Mouse (Mus musculus) liver, adult 2 months (tissue): Measurements from ENCODE around the gene Mthfs. TPM values are rescaled to one million over a fixed set of nuclear protein-coding genes. Genes with fewer than 3 reads are reported as not detected.
"Not testable (repeated sequence)": the region's sequence is repeated elsewhere in the genome, so short reads cannot be mapped to it uniquely, and the experiment has no call there.

Source experiments
- DNase-seq: peaks from one replicate; pipeline ENCODE4 v3.0.0-alpha.2; 2011; ENCODE audit warnings: low read depth, low spot score; ENCODE audit errors: extremely low read depth
- H3K27ac ChIP-seq: fragments of 200-500 bp; replicated peaks from 2 replicates; pipeline ENCODE4 v1.5.1; 2012; ENCODE audit warnings: low read depth, mild to moderate bottlenecking, control low read depth, inconsistent platforms, low read length; ENCODE audit not compliant: insufficient read depth
- H3K27me3 ChIP-seq: fragments of 200-500 bp; 2 replicates; pipeline ENCODE4 v1.6.1; 2012; ENCODE audit warnings: mild to moderate bottlenecking, moderate library complexity, low read length, inconsistent platforms; ENCODE audit not compliant: control insufficient read depth, insufficient read depth
- H3K36me3 ChIP-seq: fragments of 200-500 bp; 2 replicates; pipeline ENCODE4 v1.6.1; 2012; ENCODE audit warnings: low read length, inconsistent platforms; ENCODE audit not compliant: control insufficient read depth, insufficient read depth
- H3K4me1 ChIP-seq: fragments of 200-500 bp; 2 replicates; pipeline ENCODE4 v1.6.1; 2011; ENCODE audit warnings: low read length; ENCODE audit not compliant: control insufficient read depth, insufficient read depth
- H3K4me3 ChIP-seq: fragments of 200-500 bp; 2 replicates; pipeline ENCODE4 v1.5.1; 2011; ENCODE audit warnings: low read depth, mild to moderate bottlenecking, control low read depth, low read length, moderate library complexity; ENCODE audit not compliant: insufficient read depth
- H3K79me2 ChIP-seq: fragments of 200-500 bp; 2 replicates; pipeline ENCODE4 v1.6.1; 2012; ENCODE audit warnings: inconsistent platforms, mild to moderate bottlenecking, low read length, moderate library complexity; ENCODE audit not compliant: control insufficient read depth, insufficient read depth
- H3K9ac ChIP-seq: fragments of 200-500 bp; 2 replicates; pipeline ENCODE4 v1.6.1; 2012; ENCODE audit warnings: low read depth, mild to moderate bottlenecking, control low read depth, inconsistent platforms, low read length
- WGBS: fragments of 180-500 bp; shearing (Covaris S2); methylation state at CpG from one replicate; pipeline ENCODE4 v1.1.7; 2018; 5-methylcytosine and 5-hydroxymethylcytosine counted together
- polyA plus RNA-seq: library from polyadenylated mRNA; depleted of rRNA; stranded (reverse); fragments of >200 nt; gene quantifications from 2 replicates; pipeline ENCODE4 v1.2.3, GENCODE M21; 2012
- total RNA-seq: library from RNA; depleted of rRNA; stranded (reverse); fragments of >200 nt; gene quantifications from 2 replicates; pipeline ENCODE4 v1.2.3, GENCODE M21; 2014

Mthfs gene
- total and polyA plus RNA-seq, 2 experiments, result 33.4 to 73.8 TPM

DNA sequence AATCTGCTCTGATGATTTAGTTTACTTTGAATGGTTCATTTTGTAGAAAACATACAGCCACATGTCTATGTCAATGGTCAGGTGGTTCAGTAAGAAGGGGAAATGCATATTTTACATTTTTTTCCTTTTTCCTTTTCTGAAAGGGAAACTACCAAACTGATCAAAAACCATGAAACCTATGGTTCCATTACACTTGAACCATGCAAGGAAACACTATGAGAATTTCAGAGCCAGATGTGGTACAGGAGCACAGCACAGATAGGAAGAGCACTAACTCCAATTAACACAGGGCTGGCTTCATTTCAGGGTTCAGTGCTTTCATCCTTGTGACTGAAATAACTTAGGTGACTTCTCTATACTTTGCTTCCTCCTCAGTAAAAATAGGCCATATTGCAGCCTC is 8.2 kb upstream of the Mthfs start:
- H3K79me2 ChIP-seq, H3K36me3 ChIP-seq, H3K4me1 ChIP-seq, DNase-seq, H3K27ac ChIP-seq, H3K27me3 ChIP-seq, H3K9ac ChIP-seq, H3K4me3 ChIP-seq: not testable (repeated sequence)

DNA sequence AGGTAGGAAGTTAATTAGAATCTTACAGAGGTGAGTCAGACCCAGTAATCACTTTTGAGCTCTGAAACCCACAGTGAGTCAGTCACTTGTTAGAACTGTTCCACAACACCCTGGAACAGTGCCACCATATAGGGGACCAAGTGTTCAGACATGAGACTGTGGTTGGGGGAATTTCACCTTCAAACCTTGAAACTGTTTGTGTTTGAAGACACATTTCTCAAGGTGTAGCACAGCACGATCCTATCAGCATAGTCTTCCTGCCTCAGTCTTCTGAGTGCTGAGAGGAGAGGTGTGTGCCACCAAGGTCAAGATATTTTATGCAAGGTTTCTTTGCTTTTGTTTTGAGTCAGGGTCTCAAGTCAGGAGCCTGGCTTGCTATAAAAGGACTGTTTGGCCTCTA is 1.5 kb upstream of the Mthfs start:
- H3K27ac ChIP-seq, H3K4me1 ChIP-seq, DNase-seq, H3K4me3 ChIP-seq, H3K79me2 ChIP-seq, H3K9ac ChIP-seq, H3K27me3 ChIP-seq, H3K36me3 ChIP-seq: not testable (repeated sequence)
- WGBS, result 76% methylated on average over 1 of the region's 1 CpGs

DNA sequence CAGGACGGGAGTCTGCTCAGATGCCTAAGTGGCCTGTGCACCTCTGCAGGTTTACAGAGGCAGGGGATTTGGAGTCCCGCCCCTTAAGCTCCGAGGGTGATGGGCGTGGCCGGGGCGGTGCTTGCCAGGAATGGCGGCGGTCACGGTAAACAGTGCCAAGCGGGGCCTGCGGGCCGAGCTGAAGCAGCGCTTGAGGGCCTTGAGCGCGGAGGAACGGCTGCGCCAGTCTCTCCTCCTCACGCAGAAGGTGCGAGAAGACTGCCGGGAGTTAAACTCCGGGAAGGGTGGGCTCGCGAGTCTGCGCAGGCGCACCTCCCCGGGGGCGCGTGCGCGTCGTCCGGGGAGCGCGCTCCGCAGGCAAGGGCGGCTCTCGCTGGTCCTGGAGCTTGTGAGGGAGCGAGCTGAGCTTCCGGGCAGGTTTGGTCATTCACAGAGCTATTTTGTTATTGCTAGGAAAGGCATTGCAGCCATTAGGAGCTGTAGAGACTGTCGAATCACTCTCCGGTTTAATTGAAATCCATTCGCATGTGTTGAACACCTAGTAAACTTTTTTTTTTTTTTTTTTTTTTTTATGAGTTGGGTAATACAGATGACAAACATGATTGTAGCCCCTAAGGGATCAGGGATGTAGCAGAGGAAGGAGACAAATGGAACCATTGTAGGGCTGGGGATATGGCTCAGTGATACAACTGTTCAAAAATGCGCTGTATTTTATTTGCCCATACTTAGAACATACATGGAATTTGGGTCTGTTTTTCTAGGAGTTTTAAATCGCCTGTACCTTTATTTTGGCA is 786 bp downstream of the Mthfs start:
- not testable (repeated sequence) for H3K79me2 ChIP-seq, H3K4me1 ChIP-seq, H3K36me3 ChIP-seq, H3K27me3 ChIP-seq
- H3K27ac ChIP-seq, result peak overlapping the region; percentile 90
- H3K9ac ChIP-seq, result peak overlapping the region; percentile 85
- WGBS, result 1% methylated on average over 27 of the region's 44 CpGs
- DNase-seq, result peak; percentile 30
- H3K4me3 ChIP-seq, result peak overlapping the region; percentile 71

DNA sequence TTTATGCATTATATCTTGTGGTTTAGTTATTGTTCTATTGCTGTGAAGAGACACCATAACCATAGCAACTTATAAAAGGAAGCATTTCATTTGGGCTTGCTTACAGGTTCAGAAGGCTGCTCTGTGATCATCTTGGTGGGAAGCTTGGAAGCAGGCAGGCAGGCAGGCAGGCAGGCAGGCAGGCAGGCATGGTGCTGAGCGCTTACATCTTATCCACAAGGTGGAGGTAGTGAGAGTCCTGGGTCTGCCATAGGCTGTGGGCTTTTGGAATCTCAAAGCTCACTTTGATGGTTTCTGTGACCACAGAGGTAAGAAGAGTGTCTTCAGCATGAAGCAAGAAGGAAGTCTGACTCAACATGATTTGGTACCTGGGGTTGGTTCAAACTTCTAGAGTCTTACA is 2.0 kb downstream of the Mthfs start:
- H3K36me3 ChIP-seq, H3K4me1 ChIP-seq, H3K9ac ChIP-seq, H3K27ac ChIP-seq, DNase-seq, H3K27me3 ChIP-seq, H3K4me3 ChIP-seq, H3K79me2 ChIP-seq: not testable (repeated sequence)
- 82% methylated on average over 1 of the region's 1 CpGs for WGBS

DNA sequence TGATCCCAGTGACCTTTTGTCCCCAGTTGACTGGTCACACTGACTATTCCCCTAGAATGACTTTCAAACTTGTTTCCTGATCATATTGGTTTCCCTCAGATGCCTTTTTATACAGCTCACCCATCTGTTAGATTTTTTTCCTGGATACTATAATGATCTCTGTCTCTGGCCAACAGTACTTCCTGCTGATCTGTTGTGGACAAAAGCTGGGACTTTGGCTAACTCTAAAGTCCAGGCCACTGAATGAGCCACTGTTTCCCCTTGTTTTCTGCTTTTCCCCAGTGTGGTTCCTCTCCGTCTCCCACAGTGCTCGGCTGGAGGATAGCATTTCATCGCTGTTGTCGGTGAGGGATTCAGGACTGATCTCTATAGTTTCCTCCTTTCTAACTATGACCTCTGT is 7.7 kb downstream of the Mthfs start:
- not testable (repeated sequence) for H3K36me3 ChIP-seq, H3K4me3 ChIP-seq
- 18% methylated on average over 4 of the region's 4 CpGs for WGBS

DNA sequence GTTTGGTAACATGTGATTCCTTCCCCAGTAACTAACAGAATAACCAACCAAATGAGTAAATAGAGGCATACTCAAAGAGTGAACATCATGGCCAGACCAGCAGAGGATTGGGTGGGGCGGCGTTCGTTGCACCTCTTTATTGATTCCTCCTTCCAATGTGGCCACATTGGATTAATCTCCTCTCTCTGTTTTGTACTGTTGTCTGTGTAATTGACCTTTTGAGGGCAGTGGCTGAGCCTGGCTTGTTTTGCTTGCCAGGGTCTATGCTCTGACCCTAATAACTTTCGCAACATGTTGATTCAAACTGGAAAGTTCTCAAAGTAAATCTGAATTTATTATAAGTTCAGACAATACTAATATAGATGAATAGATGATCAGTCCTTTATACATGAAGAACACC is 9.2 kb downstream of the Mthfs start:
- H3K27ac ChIP-seq, result peak overlapping the region; percentile 99
- H3K79me2 ChIP-seq, H3K4me3 ChIP-seq, H3K9ac ChIP-seq, H3K36me3 ChIP-seq, H3K27me3 ChIP-seq: not testable (repeated sequence)
- WGBS, result 36% methylated on average over 3 of the region's 4 CpGs
- DNase-seq, result peak; percentile 71
- peaks cover 12% of the 10 kb centered on the region for H3K4me1 ChIP-seq

More for the DNA sequence above, 7.7 kb downstream of the Mthfs start:
- Histone ChIP-seq H3K4me1 (peaks cover 12% of the 10 kb centered on the region), H3K27ac (peak overlapping the region; percentile 49), H3K9ac (peak overlapping the region; percentile 0; the same call in 1 of the 2 replicates)
- peak; percentile 83 for DNase-seq
- not testable (repeated sequence) for H3K79me2 ChIP-seq, H3K27me3 ChIP-seq

DNA sequence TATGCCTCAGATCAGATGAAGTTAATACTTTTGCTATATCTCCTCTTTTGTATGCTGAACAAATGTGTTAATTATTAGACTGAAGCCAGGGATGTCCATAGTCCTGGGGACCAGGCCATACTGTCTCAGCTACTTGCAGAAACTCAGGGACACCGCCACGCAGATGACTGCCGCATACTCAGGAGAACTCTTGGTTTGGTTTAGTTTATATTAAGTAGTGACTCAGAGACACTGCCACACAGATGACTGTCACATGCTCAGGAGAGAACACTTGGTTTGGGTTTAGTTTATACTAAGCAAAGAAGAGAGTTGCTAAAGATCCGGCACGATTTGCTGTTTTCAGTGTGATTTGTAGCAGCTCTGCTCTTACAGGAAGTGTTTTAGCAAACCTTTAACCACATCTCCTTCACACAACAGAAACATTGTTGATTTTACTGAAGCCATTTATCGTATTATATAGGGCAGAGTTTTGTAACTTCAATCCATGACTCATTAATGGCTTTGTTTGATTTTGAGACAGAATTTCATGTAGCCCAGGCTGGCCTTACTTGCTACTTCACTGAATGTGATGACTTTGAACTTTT is 10.3 kb downstream of the Mthfs start:
- 60% methylated on average over 6 of the region's 6 CpGs for WGBS
- H3K4me1 ChIP-seq, result peaks cover 12% of the 10 kb centered on the region
- peak; percentile 29 for DNase-seq
- H3K27ac ChIP-seq, H3K4me3 ChIP-seq, H3K27me3 ChIP-seq, H3K9ac ChIP-seq, H3K36me3 ChIP-seq, H3K79me2 ChIP-seq: not testable (repeated sequence)
